Mouse (Mus musculus): Measurements from ENCODE around the gene Vmn2r93. TPM values are rescaled to one million over a fixed set of nuclear protein-coding genes. Genes with fewer than 3 reads are reported as not detected.

The Vmn2r93 gene
- polyA plus RNA-seq (2017; shearing (Covaris generic)): 0.05 TPM

DNA sequence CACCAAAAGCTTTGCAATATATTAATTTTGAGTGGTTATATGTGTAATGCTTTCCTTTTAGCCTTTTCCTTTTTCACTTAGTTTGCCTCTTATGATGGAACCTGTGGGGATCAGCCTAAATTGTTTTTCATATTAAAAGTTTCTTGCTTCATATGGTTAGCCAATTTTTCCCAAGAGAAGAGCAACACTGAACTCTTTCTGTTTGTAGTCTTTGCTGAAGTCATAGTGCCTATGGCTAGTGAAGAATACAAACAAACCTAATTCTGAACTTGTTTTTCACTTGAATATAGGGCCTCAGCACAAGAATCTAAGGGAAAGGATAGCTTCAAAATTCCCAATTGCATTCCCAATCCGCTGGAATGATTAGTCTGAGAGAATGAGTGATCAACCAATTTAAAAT is at the start of gene Vmn2r93:
Gene Vmn2r93 (plus strand): TSS at position 301 of the 400 bp plus-strand sequence.

DNA sequence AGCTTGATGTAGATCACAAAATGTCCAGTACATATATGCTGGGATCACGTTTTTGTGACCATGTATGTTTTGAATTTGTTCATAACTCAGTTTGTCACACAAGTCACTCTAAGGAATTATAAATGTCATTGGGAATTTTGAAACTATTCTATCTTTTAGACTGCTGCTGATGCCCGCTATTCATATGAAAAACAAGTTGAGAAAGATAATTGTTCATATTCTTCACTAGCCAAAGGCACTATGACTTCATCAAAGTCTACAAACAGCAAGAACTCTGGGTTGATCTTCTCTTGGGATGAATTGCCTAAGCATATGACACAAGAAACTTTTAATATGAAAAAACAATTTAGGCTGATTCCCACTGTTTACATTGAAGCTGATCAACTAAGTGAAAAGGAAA is 20.2 kb upstream of the Vmn2r93 start, which contains the start of gene Vmn2r94:
Gene Vmn2r94 (minus strand): TSS at position 101 of the 400 bp plus-strand sequence.

Other genes starting within 250 kb of the Vmn2r93 start
- gene Vmn2r124, start 248.7 kb upstream of the Vmn2r93 start, polyA plus RNA-seq (2017; shearing (Covaris generic)): not detected
- not detected for gene Vmn2r91, start 213.1 kb upstream of the Vmn2r93 start, polyA plus RNA-seq (2017; shearing (Covaris generic))
- 0.06 TPM for gene Vmn2r92, start 146.2 kb upstream of the Vmn2r93 start, polyA plus RNA-seq (2017; shearing (Covaris generic))
- 0.10 TPM for gene Vmn2r94, start 20.3 kb upstream of the Vmn2r93 start, polyA plus RNA-seq (2017; shearing (Covaris generic))
- gene Vmn2r95, start 126.0 kb downstream of the Vmn2r93 start, polyA plus RNA-seq (2017; shearing (Covaris generic)): 0.09 TPM